Mouse (Mus musculus) limb, embryonic 13.5 days (tissue): ENCODE measurements around the gene Sorbs2. TPM values are rescaled to one million over a fixed set of nuclear protein-coding genes. Genes with fewer than 3 reads are reported as not detected.

Experiments
- ATAC-seq: fragments of 200-750 bp; cut with Nextera tagmentation; 2 replicates; pipeline ENCODE4 v1.8.0; 2017; ENCODE audit warnings: low read depth, moderate number of reproducible peaks, moderate TSS enrichment; ENCODE audit not compliant: low FRiP score
- H3K27ac ChIP-seq: fragments of 300-500 bp; sonication (generic); 2 replicates; pipeline ENCODE4 v1.5.1; 2015; ENCODE audit warnings: inconsistent platforms, mild to moderate bottlenecking, moderate library complexity
- H3K27me3 ChIP-seq: fragments of 300-500 bp; sonication (generic); 2 replicates; pipeline ENCODE4 v1.6.1; 2015; ENCODE audit warnings: mild to moderate bottlenecking, inconsistent platforms
- H3K36me3 ChIP-seq: fragments of 300-500 bp; sonication (generic); 2 replicates; pipeline ENCODE4 v1.6.1; 2015; ENCODE audit warnings: inconsistent platforms, mild to moderate bottlenecking, moderate library complexity
- H3K4me1 ChIP-seq: fragments of 300-500 bp; sonication (generic); 2 replicates; pipeline ENCODE4 v1.6.1; 2015; ENCODE audit warnings: inconsistent platforms
- H3K4me2 ChIP-seq: fragments of 300-500 bp; sonication (generic); replicated peaks from 2 replicates; pipeline ENCODE4 v1.6.1; 2015; ENCODE audit warnings: inconsistent platforms, mild to moderate bottlenecking, moderate library complexity
- H3K4me3 ChIP-seq: fragments of 300-500 bp; sonication (generic); 2 replicates; pipeline ENCODE4 v1.5.1; 2015; ENCODE audit warnings: moderate library complexity, mild to moderate bottlenecking, inconsistent platforms
- H3K9ac ChIP-seq: fragments of 300-500 bp; sonication (generic); 2 replicates; pipeline ENCODE4 v1.6.1; 2015; ENCODE audit warnings: mild to moderate bottlenecking, inconsistent platforms
- H3K9me3 ChIP-seq: fragments of 300-500 bp; sonication (generic); 2 replicates; pipeline ENCODE4 v1.6.1; 2016; ENCODE audit warnings: inconsistent platforms
- WGBS: fragments of 180-500 bp; shearing (Covaris S2); methylation state at CpG from one replicate; pipeline ENCODE4 v1.1.7; 2015; 5-methylcytosine and 5-hydroxymethylcytosine counted together
- polyA plus RNA-seq: library from polyadenylated mRNA; unstranded; fragments of >200 nt; fragmentation: Nextera tagmentation; extraction: Ambion mirVana; gene quantifications from 2 replicates; pipeline ENCODE4 v1.2.1, GENCODE M21; 2015

The Sorbs2 gene
- polyA plus RNA-seq, 1 experiment from 2014 or later = 52.4 TPM

DNA sequence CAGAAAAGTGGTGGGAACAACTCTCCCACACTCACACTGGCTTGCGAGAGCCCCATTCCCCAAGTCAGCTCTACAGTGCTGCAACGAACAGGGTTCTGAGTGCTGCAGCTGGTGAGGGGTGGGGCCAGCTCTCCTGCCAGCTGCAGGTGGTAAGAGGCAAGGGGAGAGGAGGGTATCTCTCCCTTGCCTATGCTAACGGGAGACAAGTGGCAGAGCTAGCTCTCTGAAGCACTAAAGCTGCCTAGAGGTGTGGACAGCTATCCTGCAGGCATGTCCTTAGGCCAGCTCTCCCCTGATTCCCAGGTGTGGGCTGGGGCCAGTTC, 72.9 kb downstream of the Sorbs2 start:
- Histone ChIP-seq H3K9ac (no peak overlapping the region), H3K4me3 (no peak overlapping the region), H3K36me3 (no peaks in the 10 kb centered on the region), H3K27ac (no peak overlapping the region), H3K9me3 (no peaks in the 10 kb centered on the region), H3K4me1 (no peaks in the 10 kb centered on the region), H3K4me2 (no peak overlapping the region), H3K27me3 (no peaks in the 10 kb centered on the region)
- WGBS = 43% methylated on average over 3 of the region's 3 CpGs
- no peak for ATAC-seq

DNA sequence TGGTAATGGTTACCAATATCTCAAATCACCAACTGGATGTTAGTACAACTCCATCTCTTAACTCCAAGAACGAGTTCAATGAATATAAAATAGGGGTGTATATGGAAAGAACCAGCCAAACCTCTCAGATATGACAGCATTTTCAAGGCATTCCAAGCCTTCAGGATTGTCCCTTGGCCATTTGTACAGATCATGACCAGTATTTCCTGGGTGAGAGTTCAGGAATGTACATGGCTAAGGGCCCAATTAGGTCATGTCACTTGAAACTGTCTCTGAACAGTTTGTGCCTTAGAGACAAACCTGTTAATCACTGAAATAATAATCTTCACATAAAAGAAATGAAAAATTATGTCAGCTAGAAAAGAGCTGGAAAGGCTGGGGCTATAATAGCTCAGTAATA, 76.3 kb downstream of the Sorbs2 start:
- H3K27ac ChIP-seq = no peak overlapping the region
- H3K4me2 ChIP-seq = no peak overlapping the region
- no peak for ATAC-seq
- H3K9ac ChIP-seq = no peak overlapping the region
- no peaks in the 10 kb centered on the region for H3K4me1 ChIP-seq
- H3K27me3 ChIP-seq = no peaks in the 10 kb centered on the region
- H3K36me3 ChIP-seq = no peaks in the 10 kb centered on the region
- WGBS = 82% methylated on average over 1 of the region's 1 CpGs
- H3K9me3 ChIP-seq = no peaks in the 10 kb centered on the region
- no peak overlapping the region for H3K4me3 ChIP-seq

DNA sequence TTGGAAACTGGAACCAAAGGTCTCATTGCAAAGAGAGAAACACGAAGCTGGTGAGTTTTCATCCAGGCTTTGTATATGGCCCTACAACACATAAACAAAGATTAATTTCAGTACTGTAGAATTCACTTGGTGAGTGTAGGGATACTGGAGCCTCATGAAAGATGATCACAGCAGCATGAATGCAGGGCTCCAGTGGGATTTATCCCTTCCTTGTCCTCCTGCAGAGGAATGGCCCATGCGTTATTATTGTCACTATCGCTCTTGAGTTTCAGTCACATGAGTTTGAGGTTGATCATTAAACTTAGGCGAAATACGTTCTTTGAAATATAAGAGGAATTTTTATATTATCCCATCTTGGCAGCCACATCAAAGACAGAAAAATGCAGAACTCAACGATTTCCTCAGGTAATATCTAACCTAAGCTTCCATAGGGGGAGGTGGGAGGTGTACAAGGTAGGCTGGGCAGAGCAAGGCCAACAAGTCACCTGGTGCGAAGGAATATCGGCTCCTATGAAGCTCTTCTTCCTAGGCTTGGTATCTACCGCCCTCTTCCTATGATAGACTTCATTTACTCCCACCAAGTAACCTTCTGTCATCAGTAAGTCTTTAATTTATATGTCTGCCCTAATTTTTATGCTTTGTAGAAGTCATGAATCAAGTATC, 76.9 kb downstream of the Sorbs2 start:
- Histone ChIP-seq H3K4me2 (no peak overlapping the region), H3K36me3 (no peaks in the 10 kb centered on the region), H3K27me3 (no peaks in the 10 kb centered on the region), H3K27ac (no peak overlapping the region), H3K4me3 (no peak overlapping the region), H3K4me1 (no peaks in the 10 kb centered on the region), H3K9ac (no peak overlapping the region), H3K9me3 (no peaks in the 10 kb centered on the region)
- ATAC-seq = no peak
- 90% methylated on average over 9 of the region's 9 CpGs for WGBS

DNA sequence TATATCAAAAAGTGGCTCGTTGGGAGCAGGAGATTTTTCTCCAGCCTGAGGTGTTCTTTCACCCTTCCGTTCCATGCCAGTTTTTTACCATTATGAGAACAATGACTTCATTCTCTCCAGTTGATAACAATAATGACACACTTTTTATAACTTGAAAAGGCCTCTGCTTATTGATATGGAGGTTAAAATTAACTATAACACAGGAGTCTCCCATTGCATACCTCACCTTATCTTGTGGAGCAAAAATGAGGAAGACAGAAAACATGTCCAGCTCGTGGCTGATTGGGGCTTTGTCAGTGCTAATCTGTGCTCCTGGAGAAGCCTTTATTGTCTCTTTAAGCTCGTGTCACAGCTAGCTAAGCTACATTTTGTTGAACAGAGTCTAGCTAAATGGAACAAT, 77.6 kb downstream of the Sorbs2 start:
- Histone ChIP-seq H3K27ac (no peak overlapping the region), H3K27me3 (no peaks in the 10 kb centered on the region), H3K4me2 (no peak overlapping the region), H3K36me3 (no peaks in the 10 kb centered on the region), H3K9ac (no peak overlapping the region), H3K4me3 (no peak overlapping the region), H3K9me3 (no peaks in the 10 kb centered on the region), H3K4me1 (no peaks in the 10 kb centered on the region)
- no peak for ATAC-seq
- WGBS = 70% methylated on average over 4 of the region's 4 CpGs

DNA sequence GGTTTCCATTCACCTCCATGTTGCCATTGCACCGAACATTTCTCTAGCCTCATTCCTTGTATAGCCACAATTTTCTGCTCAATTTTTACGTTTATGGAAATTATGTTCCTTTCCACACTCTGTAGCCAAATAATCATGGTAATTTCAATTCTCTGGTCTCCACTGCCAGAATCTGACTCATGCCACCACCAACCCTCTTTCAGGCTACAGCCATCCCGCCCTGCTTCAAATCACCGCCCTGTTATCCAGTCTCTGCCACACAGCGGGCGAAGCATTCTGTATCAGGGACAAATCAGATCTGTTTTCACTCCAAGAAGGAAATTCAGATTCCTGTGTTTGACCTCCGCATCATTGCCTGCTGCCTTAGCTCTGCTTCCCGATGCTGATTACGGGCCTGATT, 79.4 kb downstream of the Sorbs2 start:
- H3K27me3 ChIP-seq = no peaks in the 10 kb centered on the region
- no peak for ATAC-seq

DNA sequence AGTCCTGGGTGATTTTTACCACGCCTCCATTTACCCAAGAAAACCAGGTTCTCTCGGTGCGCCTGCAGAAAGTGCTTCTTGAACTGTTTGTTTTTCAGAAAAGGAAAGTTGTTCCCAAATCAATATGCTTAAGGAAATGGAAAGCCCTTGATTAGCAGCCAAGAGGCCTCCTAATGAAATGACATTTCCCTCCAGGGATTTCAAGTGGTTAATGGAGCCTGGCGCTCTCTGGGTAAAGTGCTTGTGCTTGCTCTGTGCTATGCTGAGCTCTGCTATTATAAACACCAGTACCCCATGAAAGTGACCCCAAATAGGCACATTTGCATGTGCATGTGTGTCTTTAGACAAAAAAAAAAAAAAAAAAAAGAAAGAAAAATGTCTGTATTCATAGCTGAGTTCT, 84.3 kb downstream of the Sorbs2 start:
- H3K9me3 ChIP-seq = no peaks in the 10 kb centered on the region
- no peak overlapping the region for H3K4me3 ChIP-seq
- no peaks in the 10 kb centered on the region for H3K27me3 ChIP-seq
- H3K9ac ChIP-seq = no peak overlapping the region
- no peak for ATAC-seq
- H3K27ac ChIP-seq = no peak overlapping the region
- no peaks in the 10 kb centered on the region for H3K36me3 ChIP-seq
- 55% methylated on average over 4 of the region's 4 CpGs for WGBS
- no peak overlapping the region for H3K4me2 ChIP-seq
- no peaks in the 10 kb centered on the region for H3K4me1 ChIP-seq

More for the DNA sequence above, 79.4 kb downstream of the Sorbs2 start:
- no peak overlapping the region for H3K4me3 ChIP-seq
- 95% methylated on average over 9 of the region's 9 CpGs for WGBS
- no peak overlapping the region for H3K4me2 ChIP-seq
- no peaks in the 10 kb centered on the region for H3K4me1 ChIP-seq
- no peak overlapping the region for H3K9ac ChIP-seq
- H3K27ac ChIP-seq = no peak overlapping the region
- H3K9me3 ChIP-seq = no peaks in the 10 kb centered on the region
- H3K36me3 ChIP-seq = no peaks in the 10 kb centered on the region

DNA sequence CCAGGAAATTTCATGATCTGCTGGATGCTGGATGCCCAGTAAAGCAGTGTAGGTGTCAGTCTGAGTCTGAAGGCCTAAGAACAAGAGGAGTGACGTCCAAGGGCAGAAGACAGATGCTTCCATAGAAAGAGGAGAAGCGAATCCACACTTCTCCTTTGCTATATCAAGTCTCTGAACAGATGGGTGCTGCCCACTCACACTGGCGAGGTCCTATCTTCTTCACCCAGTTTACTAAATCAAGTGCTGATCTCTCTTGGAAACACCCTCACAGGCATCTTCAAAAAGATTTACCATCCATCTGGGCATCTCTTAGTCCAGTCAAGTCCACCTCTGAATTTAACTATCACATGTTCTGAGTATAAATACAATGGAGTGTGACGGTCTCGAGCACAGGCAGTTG, 86.1 kb downstream of the Sorbs2 start:
- ATAC-seq = no peak
- H3K9me3 ChIP-seq = no peaks in the 10 kb centered on the region
- H3K4me1 ChIP-seq = no peaks in the 10 kb centered on the region

DNA sequence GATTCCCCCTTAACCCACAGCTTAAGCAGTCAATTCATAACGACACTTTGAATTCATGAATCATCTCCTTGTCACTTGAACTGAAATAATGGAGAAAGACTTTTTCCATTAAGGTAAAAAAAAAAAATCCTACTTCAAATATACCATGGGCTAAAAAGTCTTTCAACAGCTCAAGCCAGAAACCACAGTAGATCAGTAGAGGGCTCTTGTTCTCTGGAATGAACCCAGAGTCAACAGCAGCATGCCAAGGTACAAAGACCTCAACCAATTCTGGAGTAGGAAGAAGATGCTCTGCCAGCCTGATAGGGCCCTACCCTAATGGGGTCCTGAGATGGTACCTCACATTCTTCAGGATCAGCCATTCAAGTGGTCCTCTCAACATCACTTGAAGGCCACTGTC, 88.4 kb downstream of the Sorbs2 start:
- Histone ChIP-seq H3K4me3 (no peak overlapping the region), H3K36me3 (no peaks in the 10 kb centered on the region), H3K4me1 (no peaks in the 10 kb centered on the region), H3K9ac (no peak overlapping the region), H3K4me2 (no peak overlapping the region), H3K9me3 (no peaks in the 10 kb centered on the region), H3K27me3 (no peaks in the 10 kb centered on the region), H3K27ac (no peak overlapping the region)
- WGBS = 85% methylated on average over 1 of the region's 1 CpGs
- no peak for ATAC-seq

More for the DNA sequence above, 86.1 kb downstream of the Sorbs2 start:
- no peak overlapping the region for H3K4me3 ChIP-seq
- no peaks in the 10 kb centered on the region for H3K36me3 ChIP-seq
- H3K27ac ChIP-seq = no peak overlapping the region
- H3K9ac ChIP-seq = no peak overlapping the region
- 86% methylated on average over 5 of the region's 5 CpGs for WGBS
- H3K4me2 ChIP-seq = no peak overlapping the region
- no peaks in the 10 kb centered on the region for H3K27me3 ChIP-seq

DNA sequence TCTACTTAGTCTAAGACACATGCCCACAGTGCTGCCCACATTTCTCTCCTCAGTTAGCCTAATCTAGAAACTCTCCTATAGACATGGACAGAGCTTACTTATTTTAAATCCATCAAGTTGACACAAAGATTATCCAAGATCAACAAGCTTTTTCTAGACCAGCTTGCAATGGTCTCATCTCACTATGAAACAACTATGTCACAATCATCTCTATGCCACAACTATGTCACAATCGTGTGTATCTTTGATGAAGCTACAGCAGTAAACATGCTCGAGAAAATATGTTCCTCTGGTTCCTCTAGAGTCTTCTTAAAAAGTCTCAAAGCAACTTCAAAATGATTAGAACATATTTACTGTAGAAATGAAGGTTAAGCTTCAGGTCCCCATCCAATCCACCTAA, 89.0 kb downstream of the Sorbs2 start:
- no peaks in the 10 kb centered on the region for H3K9me3 ChIP-seq
- 88% methylated on average over 2 of the region's 2 CpGs for WGBS
- no peaks in the 10 kb centered on the region for H3K4me1 ChIP-seq
- H3K27me3 ChIP-seq = no peaks in the 10 kb centered on the region
- H3K4me3 ChIP-seq = no peak overlapping the region
- ATAC-seq = no peak
- H3K4me2 ChIP-seq = no peak overlapping the region
- H3K27ac ChIP-seq = no peak overlapping the region
- no peak overlapping the region for H3K9ac ChIP-seq
- no peaks in the 10 kb centered on the region for H3K36me3 ChIP-seq

DNA sequence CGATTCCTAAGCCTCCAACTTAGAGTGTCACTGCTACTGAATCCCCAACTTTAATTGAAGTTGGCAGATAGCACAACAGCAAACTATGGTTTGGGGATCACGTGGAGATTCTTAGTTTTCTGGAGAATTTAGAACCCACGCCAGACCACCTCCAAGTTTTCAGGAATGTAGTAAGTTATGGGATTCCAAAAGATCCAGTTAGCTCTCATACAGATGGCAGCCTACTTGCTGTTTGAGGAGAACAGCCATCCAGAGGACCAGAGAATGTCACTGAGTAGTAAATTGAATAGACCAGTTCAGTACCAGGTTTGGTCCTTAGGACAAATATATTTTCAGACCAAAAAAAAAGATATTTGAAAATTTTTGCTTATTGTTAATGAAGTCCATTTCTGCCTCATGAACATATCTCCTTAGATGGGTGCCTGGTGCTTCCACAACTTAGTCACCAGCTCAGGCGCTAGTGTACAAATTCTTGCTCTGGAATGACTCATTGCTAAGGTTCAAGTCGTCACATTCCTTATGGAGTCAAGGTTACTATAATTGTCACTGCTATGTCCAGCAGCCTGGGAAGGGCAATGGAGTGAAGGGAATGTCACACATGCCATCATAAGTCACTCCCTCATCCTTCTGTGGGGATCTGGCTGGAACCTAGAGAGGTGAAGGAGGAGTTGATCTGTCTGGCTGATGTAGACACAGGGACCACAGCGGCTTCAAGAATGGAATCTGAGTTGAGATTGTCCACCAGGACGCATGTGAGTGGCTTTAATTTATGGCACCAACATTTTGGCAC, 90.2 kb downstream of the Sorbs2 start:
- no peaks in the 10 kb centered on the region for H3K9me3 ChIP-seq
- H3K36me3 ChIP-seq = no peaks in the 10 kb centered on the region
- no peak overlapping the region for H3K4me2 ChIP-seq
- no peak overlapping the region for H3K4me3 ChIP-seq
- H3K27ac ChIP-seq = no peak overlapping the region
- H3K27me3 ChIP-seq = no peaks in the 10 kb centered on the region
- no peaks in the 10 kb centered on the region for H3K4me1 ChIP-seq
- H3K9ac ChIP-seq = no peak overlapping the region
- ATAC-seq = no peak
- WGBS = 77% methylated on average over 7 of the region's 7 CpGs

DNA sequence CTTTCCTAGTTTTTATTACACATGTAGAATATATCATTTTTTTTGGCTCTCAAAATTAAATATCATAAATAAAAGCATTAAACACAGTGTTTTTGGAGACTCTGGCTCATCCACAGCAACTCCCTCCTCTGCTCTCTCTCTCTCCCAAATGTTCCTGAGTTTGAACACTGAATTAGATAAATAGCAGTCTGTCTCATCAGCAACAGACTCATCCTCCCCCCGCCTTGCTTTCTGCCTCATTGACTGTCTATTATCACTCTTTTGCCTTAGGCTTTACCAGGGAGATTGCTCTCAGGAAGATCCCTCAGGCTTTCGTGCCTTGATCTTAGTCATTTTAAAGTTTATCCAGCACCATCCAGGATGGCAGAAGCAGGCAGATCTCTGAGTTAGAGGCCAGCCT, 91.3 kb downstream of the Sorbs2 start:
- H3K36me3 ChIP-seq = no peaks in the 10 kb centered on the region
- no peak overlapping the region for H3K4me2 ChIP-seq
- no peak for ATAC-seq
- 83% methylated on average over 2 of the region's 2 CpGs for WGBS
- no peak overlapping the region for H3K9ac ChIP-seq
- no peaks in the 10 kb centered on the region for H3K9me3 ChIP-seq
- no peaks in the 10 kb centered on the region for H3K27me3 ChIP-seq
- H3K4me1 ChIP-seq = no peaks in the 10 kb centered on the region
- no peak overlapping the region for H3K27ac ChIP-seq
- no peak overlapping the region for H3K4me3 ChIP-seq

DNA sequence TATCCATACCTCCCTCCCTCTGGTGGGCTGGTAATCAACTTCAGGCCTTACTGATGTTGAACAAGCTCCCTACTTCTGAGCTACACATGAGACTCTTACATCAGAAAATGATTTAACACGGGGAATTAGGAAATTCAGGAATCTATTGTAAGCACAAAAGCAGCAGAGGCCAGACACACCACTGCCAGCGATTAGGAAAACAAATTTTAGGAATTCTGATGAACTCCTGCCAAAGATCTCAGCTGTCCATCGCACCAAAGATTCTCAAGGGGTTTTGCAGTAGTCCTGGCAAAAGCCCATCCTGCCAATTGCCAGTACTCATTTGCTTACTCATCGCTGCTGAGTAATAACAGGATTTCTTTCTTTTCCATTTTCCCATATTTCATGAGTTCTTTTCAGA, 94.4 kb downstream of the Sorbs2 start:
- no peak for ATAC-seq
- no peak overlapping the region for H3K4me2 ChIP-seq
- H3K4me3 ChIP-seq = no peak overlapping the region
- no peaks in the 10 kb centered on the region for H3K4me1 ChIP-seq
- 75% methylated on average over 4 of the region's 4 CpGs for WGBS
- no peaks in the 10 kb centered on the region for H3K27me3 ChIP-seq
- H3K36me3 ChIP-seq = no peaks in the 10 kb centered on the region
- H3K27ac ChIP-seq = no peak overlapping the region
- no peaks in the 10 kb centered on the region for H3K9me3 ChIP-seq
- H3K9ac ChIP-seq = no peak overlapping the region

DNA sequence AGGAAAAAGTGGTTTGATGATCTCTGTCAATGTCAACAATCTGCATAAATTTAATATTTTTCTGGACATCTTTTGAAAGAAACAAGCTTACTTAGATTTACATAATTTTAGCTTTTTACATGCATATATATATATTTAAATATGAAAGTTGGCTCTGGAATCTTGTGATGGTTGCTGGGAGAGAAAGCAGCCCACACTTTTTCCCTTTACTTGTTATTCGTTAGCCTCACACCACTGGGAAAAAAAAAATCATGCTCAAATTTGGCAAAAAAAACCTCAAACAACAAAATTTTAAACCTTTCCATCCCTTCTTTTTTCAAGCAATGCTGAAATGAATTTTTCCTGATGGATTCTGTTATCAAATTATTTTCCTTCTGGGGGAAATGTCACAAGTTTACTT, 97.8 kb downstream of the Sorbs2 start:
- no peak for ATAC-seq
- no peaks in the 10 kb centered on the region for H3K4me1 ChIP-seq
- H3K4me3 ChIP-seq = no peak overlapping the region
- no peak overlapping the region for H3K4me2 ChIP-seq
- H3K36me3 ChIP-seq = no peaks in the 10 kb centered on the region
- H3K27me3 ChIP-seq = no peaks in the 10 kb centered on the region
- WGBS = 88% methylated on average over 1 of the region's 1 CpGs
- H3K9me3 ChIP-seq = no peaks in the 10 kb centered on the region
- H3K9ac ChIP-seq = no peak overlapping the region
- no peak overlapping the region for H3K27ac ChIP-seq
